Mouse (Mus musculus): ENCODE measurements around the gene Adora1.

DNA sequence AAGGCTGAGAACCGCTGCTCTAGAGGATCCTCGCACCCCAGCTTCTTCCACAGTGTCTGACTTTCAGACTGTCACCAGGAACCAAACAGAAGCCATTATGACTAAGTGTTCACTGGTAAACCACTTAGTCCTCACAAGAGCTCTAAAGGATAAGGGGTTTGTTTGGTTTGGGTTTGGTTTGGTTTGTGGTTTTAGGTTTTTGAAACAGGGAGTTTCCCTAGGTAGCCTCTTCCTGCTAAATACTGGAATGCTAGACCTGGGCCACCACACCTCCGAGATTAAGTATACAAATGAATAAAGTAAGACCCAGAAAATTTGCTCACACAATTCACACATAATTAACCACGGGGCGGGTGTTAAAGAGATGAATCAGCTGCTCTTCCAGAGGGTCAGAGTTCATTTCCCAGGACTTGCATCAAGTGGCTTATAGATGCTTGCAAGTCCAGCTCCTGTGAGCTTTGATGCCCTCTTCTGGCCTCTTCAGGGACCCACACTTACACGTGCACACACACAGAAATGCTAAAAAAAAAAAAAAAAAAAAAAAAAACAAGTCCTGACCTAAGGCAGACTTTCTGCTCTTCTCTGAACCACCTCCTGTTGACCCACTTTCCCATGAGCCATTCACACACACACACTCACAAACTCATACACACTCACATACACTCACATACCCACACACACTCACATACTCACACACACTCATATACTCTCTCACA lies 72.6 kb downstream of the Adora1 start:
- TF ChIP-seq GATA1 (IDR thresholded peaks at IDR 0.05; ENCODE audit: borderline replicate concordance, low read length): peak; percentile 16; the same call in 1 of the 3 replicates
- TF ChIP-seq FLI1 (IDR thresholded peaks at IDR 0.05; ENCODE audit: low read length): no peak
